Mouse (Mus musculus): ENCODE results near the gene Grin2b. TPM values are rescaled to one million over a fixed set of nuclear protein-coding genes. Genes with fewer than 3 reads are reported as not detected.

Gene Grin2b
- polyA plus RNA-seq, 1 experiment from 2014 or later: 0.45 TPM

GRCm38 (mm10) chr6:136011038-136011311 lies 162.3 kb downstream of the Grin2b start:
- Histone ChIP-seq H3K27me3 (ENCODE audit: insufficient read depth, low read length) (no peaks in the 10 kb centered on the region), H3K9me3 (ENCODE audit: low read length) (no peaks in the 10 kb centered on the region), H3K9ac (replicated peaks) (no peak overlapping the region), H3K4me3 (ENCODE audit: low read depth, low read length) (no peak overlapping the region), H3K4me1 (ENCODE audit: insufficient read depth) (no peaks in the 10 kb centered on the region), H3K36me3 (replicated peaks; ENCODE audit: insufficient read depth, low read length) (no peaks in the 10 kb centered on the region), H3K4me2 (ENCODE audit: low read depth, low read length) (no peak overlapping the region), H3K27ac (ENCODE audit: low read depth) (no peak overlapping the region)
- no peak for TF ChIP-seq CTCF (IDR thresholded peaks at IDR 0.05; ENCODE audit: low read depth)
- no peak for TF ChIP-seq EP300 (IDR thresholded peaks at IDR 0.05; ENCODE audit: low read depth)
- ATAC-seq (no peak), DNase-seq (no peak)
- 69% methylated on average over 4 of the region's 4 CpGs for WGBS (ENCODE audit: insufficient replicate concordance)

GRCm38 (mm10) chr6:136010290-136011037 lies 162.8 kb downstream of the Grin2b start:
- Histone ChIP-seq H3K36me3 (replicated peaks; ENCODE audit: insufficient read depth, low read length) (no peaks in the 10 kb centered on the region), H3K4me2 (ENCODE audit: low read depth, low read length) (no peak overlapping the region), H3K27ac (ENCODE audit: low read depth) (no peak overlapping the region), H3K4me3 (ENCODE audit: low read depth, low read length) (no peak overlapping the region), H3K9me3 (ENCODE audit: low read length) (no peaks in the 10 kb centered on the region), H3K9ac (replicated peaks) (no peak overlapping the region), H3K4me1 (ENCODE audit: insufficient read depth) (no peaks in the 10 kb centered on the region), H3K27me3 (ENCODE audit: insufficient read depth, low read length) (no peaks in the 10 kb centered on the region)
- ATAC-seq: no peak
- 49% methylated on average over 7 of the region's 7 CpGs for WGBS (ENCODE audit: insufficient replicate concordance)
- DNase-seq: no peak
- TF ChIP-seq CTCF (IDR thresholded peaks at IDR 0.05; ENCODE audit: low read depth): no peak
- no peak for TF ChIP-seq EP300 (IDR thresholded peaks at IDR 0.05; ENCODE audit: low read depth)

GRCm38 (mm10) chr6:136008120-136008519 lies 165.2 kb downstream of the Grin2b start:
- TF ChIP-seq EP300 (IDR thresholded peaks at IDR 0.05; ENCODE audit: low read depth): no peak
- no peak for TF ChIP-seq CTCF (IDR thresholded peaks at IDR 0.05; ENCODE audit: low read depth)
- H3K9ac ChIP-seq (replicated peaks): no peak overlapping the region
- DNase-seq (no peak), ATAC-seq (peak; percentile 97)
- H3K4me3 ChIP-seq (ENCODE audit: low read depth, low read length): no peak overlapping the region
- 67% methylated on average over 6 of the region's 6 CpGs for WGBS (ENCODE audit: insufficient replicate concordance)
- H3K4me2 ChIP-seq (ENCODE audit: low read depth, low read length): no peak overlapping the region
- no peaks in the 10 kb centered on the region for H3K27me3 ChIP-seq (ENCODE audit: insufficient read depth, low read length)
- no peak overlapping the region for H3K27ac ChIP-seq (ENCODE audit: low read depth)
- no peaks in the 10 kb centered on the region for H3K36me3 ChIP-seq (replicated peaks; ENCODE audit: insufficient read depth, low read length)
- H3K9me3 ChIP-seq (ENCODE audit: low read length): no peaks in the 10 kb centered on the region
- no peaks in the 10 kb centered on the region for H3K4me1 ChIP-seq (ENCODE audit: insufficient read depth)

- no peaks in the 10 kb centered on the region for H3K36me3 ChIP-seq (replicated peaks; ENCODE audit: insufficient read depth, low read length)
- no peak for DNase-seq
- no peaks in the 10 kb centered on the region for H3K4me1 ChIP-seq (ENCODE audit: insufficient read depth)
- H3K9me3 ChIP-seq (ENCODE audit: low read length): no peaks in the 10 kb centered on the region
- ATAC-seq: no peak
- H3K4me2 ChIP-seq (ENCODE audit: low read depth, low read length): no peak overlapping the region
- H3K4me3 ChIP-seq (ENCODE audit: low read depth, low read length): no peak overlapping the region
- 71% methylated on average over 7 of the region's 7 CpGs for WGBS (ENCODE audit: insufficient replicate concordance)
- TF ChIP-seq EP300 (IDR thresholded peaks at IDR 0.05; ENCODE audit: low read depth) (no peak), CTCF (IDR thresholded peaks at IDR 0.05; ENCODE audit: low read depth) (no peak)
- no peak overlapping the region for H3K9ac ChIP-seq (replicated peaks)
- no peak overlapping the region for H3K27ac ChIP-seq (ENCODE audit: low read depth)
- H3K27me3 ChIP-seq (ENCODE audit: insufficient read depth, low read length): no peaks in the 10 kb centered on the region
These were observed 178.6 kb downstream of the Grin2b start for GRCm38 (mm10) chr6:135994691-135995090.

GRCm38 (mm10) chr6:135993897-135994296 lies 179.4 kb downstream of the Grin2b start:
- Histone ChIP-seq H3K4me3 (ENCODE audit: low read depth, low read length) (no peak overlapping the region), H3K9me3 (ENCODE audit: low read length) (no peaks in the 10 kb centered on the region), H3K27ac (ENCODE audit: low read depth) (no peak overlapping the region), H3K27me3 (ENCODE audit: insufficient read depth, low read length) (no peaks in the 10 kb centered on the region), H3K9ac (replicated peaks) (no peak overlapping the region), H3K4me2 (ENCODE audit: low read depth, low read length) (no peak overlapping the region), H3K36me3 (replicated peaks; ENCODE audit: insufficient read depth, low read length) (no peaks in the 10 kb centered on the region), H3K4me1 (ENCODE audit: insufficient read depth) (no peaks in the 10 kb centered on the region)
- TF ChIP-seq EP300 (IDR thresholded peaks at IDR 0.05; ENCODE audit: low read depth) (no peak), CTCF (IDR thresholded peaks at IDR 0.05; ENCODE audit: low read depth) (no peak)
- 74% methylated on average over 3 of the region's 3 CpGs for WGBS (ENCODE audit: insufficient replicate concordance)
- ATAC-seq (no peak), DNase-seq (no peak)

GRCm38 (mm10) chr6:135993378-135993777 lies 179.9 kb downstream of the Grin2b start:
- Histone ChIP-seq H3K4me3 (ENCODE audit: low read depth, low read length) (no peak overlapping the region), H3K36me3 (replicated peaks; ENCODE audit: insufficient read depth, low read length) (no peaks in the 10 kb centered on the region), H3K27me3 (ENCODE audit: insufficient read depth, low read length) (no peaks in the 10 kb centered on the region), H3K4me2 (ENCODE audit: low read depth, low read length) (no peak overlapping the region), H3K9ac (replicated peaks) (no peak overlapping the region), H3K9me3 (ENCODE audit: low read length) (no peaks in the 10 kb centered on the region), H3K27ac (ENCODE audit: low read depth) (no peak overlapping the region), H3K4me1 (ENCODE audit: insufficient read depth) (no peaks in the 10 kb centered on the region)
- DNase-seq (no peak), ATAC-seq (no peak)
- TF ChIP-seq CTCF (IDR thresholded peaks at IDR 0.05; ENCODE audit: low read depth): no peak
- TF ChIP-seq EP300 (IDR thresholded peaks at IDR 0.05; ENCODE audit: low read depth): no peak
- 83% methylated on average over 11 of the region's 11 CpGs for WGBS (ENCODE audit: insufficient replicate concordance)

All from liver, postnatal 0 days (tissue).